Mouse (Mus musculus): Measurements from ENCODE around the gene Rp2.

DNA sequence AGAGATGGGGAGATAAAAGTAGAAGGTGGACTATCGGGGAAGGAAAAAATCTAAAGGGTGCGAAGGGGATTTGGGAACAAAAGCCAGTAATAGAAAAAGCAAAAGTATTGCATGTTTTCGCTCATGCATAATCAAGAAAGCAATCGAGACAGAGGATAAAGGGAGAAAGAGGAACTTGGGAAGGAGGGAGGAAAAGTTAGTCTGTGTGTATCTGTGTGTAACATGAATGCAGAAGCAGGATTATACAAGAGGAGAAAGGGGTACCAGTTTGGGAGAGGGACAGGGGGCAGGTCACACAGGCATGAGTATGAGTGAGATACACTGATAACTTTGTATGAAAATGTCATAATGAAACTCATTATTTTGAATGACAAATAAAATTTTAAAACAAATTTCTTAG, 47.1 kb downstream of the Rp2 start:
- TF ChIP-seq GATA1 (IDR thresholded peaks at IDR 0.05; ENCODE audit: borderline replicate concordance, low read length) (no peak), FLI1 (IDR thresholded peaks at IDR 0.05; ENCODE audit: low read length) (no peak)

All from megakaryocyte, embryonic 14.5 days (primary cell).